Mouse (Mus musculus): ENCODE results near the gene Med13.

- TF ChIP-seq CTCF (IDR thresholded peaks at IDR 0.05; ENCODE audit: low read depth, low read length) (no peak), POLR2AphosphoS5 (IDR thresholded peaks at IDR 0.05; ENCODE audit: insufficient replicate concordance, low read depth, low read length) (no peak), TAL1 (conservative IDR thresholded peaks at IDR 0.05; ENCODE audit: low read depth, low read length) (no peak)
Observed at GRCm38 (mm10) chr11:86387121-86387893, 29.9 kb upstream of the Med13 start.

Data from G1E (cell line).